Mouse (Mus musculus) cerebellum, adult 9-11 months (tissue): ENCODE results near the gene Zfp14.

Source experiments
- DNase-seq: peaks from one replicate; pipeline ENCODE4 v3.0.0; 2022

Gene Zfp14

GRCm38 (mm10) chr7:30027331-30027730 lies 23.8 kb downstream of the Zfp14 start:
- DNase-seq: no peak

- DNase-seq: no peak
These were observed 25.8 kb downstream of the Zfp14 start for GRCm38 (mm10) chr7:30025358-30025757.

GRCm38 (mm10) chr7:30023800-30024199 lies 27.4 kb downstream of the Zfp14 start:
- DNase-seq: no peak

DNA sequence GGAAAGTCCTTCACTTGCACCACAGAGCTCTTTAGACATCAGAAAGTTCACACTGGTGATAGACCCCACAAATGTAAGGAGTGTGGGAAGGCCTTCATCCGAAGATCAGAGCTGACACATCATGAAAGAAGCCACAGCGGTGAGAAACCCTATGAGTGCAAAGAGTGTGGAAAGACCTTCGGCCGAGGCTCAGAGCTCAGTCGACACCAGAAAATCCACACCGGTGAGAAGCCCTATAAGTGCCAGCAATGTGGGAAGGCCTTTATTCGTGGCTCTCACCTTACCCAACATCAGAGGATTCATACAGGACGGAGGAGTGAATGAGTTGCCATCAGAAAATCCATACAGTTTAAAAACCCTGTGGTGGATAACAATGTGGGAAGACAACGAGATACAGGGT lies 27.9 kb downstream of the Zfp14 start:
- no peak for DNase-seq

GRCm38 (mm10) chr7:30019543-30019942 lies 31.6 kb downstream of the Zfp14 start:
- no peak for DNase-seq

DNA sequence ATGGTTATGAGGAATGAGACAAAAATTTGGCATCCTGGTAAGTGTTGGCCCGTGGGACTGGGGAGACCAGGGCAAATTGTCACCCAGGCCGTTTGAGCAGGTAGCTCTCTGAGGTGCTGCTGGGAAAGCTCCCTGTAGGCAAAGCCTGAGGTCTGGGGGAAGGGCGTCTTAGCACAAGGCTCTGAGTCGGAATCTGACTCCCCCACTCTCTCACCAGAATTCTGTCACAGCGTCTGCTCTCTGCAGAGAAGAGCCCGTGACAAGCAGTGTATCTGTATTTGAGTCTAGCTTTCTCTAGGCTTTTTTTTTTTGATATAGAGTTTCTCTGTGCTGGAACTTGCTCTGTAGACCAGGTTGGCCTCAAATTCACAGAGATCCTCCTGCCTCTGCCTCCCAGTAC lies 34.0 kb downstream of the Zfp14 start:
- DNase-seq: no peak

- peak; percentile 33 for DNase-seq
These were observed 38.2 kb downstream of the Zfp14 start for GRCm38 (mm10) chr7:30012956-30013363.

GRCm38 (mm10) chr7:30010551-30011195 lies 40.5 kb downstream of the Zfp14 start:
- no peak for DNase-seq

GRCm38 (mm10) chr7:30009321-30010085 lies 41.7 kb downstream of the Zfp14 start:
- no peak for DNase-seq

DNA sequence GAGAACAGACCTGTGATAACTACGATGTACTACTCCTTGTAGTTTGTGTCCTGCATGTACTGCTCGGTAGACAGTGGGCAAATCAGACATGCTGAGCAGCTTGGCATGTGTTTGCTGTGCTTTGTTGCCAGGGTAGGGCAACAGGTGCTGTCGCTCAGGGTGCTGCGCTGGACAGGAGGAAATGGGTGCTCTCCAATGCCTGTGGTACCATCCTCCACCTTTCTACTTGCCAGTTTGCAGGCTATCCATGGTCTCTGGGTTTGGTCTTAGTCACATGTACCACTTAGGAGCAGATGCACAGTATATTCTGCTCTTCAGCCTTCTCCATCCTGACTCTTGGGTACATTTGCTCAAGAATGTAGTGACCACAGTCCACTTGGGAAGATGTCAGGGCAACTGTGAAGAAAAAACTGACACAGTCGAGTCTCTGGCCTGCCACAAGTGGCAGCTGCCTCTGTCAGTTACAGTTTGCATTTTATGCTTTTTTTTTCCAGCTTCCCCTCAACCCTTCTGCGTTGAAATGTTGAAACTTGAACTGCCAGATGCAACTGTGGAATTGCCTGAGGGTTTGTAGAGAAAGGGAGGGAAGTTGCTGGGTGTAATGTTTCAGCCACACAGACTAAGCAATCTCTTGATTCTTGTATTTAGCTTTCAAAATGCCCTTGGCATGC lies 43.0 kb downstream of the Zfp14 start:
- no peak for DNase-seq

DNA sequence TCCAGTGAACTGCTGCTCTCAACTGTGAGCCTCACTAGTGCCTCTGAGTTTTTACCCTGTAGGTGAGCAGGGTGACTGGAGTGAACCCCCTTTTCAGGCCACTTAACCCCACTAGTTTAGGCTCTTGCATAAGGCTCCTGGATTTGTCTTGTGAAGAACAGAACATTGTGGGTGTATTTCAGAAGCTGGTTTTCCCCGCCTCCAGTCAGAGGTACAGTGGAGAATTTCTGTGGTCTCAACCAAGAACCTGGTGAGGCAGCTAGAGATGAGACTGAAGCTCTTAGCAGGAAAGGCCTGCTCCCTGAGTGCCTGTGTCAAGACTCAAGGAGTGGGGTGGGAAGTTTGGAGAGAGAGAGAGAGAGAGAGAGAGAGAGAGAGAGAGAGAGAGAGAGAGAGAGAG lies 43.6 kb downstream of the Zfp14 start:
- DNase-seq: no peak

DNA sequence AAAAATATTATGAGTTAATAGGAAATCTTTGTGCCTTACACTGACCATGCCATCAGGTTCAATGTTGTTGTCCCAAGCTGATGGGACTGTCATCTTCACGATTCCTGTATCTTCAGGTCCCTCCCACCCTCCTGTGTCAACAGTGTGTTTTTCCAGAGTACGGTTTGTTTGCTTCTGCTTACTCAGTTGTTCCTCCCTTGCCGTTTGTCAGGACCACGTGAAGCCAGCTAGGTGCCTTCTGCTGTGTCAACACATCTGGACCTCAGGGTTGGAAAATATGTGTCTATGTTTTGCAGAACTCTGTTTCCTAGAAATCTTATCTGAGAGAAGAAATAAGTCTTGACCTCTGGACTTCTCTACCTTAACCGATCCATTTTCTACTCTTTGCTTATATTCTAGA lies 50.6 kb downstream of the Zfp14 start:
- no peak for DNase-seq

- no peak for DNase-seq
These were observed 56.0 kb downstream of the Zfp14 start for GRCm38 (mm10) chr7:29995134-29995533.

DNA sequence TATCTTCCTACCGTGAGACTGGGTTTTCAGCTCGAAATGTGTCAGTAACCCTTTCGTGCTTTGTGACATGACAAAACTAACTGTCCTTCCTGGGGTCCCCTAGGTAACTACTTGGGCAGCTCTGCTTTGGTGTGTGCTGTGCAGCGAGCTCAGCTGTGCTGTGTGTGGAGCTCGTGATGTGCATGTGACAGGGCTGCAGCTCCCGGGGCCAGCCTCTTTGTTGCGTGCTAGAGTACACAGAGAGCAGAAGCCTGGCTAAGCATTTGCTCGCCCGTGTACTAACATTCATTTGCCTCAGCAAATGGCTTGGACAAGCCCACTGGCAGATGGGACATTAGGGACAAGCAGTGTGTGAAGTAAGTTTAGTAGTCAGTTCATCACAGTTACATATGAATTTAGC lies 57.8 kb downstream of the Zfp14 start:
- no peak for DNase-seq

DNA sequence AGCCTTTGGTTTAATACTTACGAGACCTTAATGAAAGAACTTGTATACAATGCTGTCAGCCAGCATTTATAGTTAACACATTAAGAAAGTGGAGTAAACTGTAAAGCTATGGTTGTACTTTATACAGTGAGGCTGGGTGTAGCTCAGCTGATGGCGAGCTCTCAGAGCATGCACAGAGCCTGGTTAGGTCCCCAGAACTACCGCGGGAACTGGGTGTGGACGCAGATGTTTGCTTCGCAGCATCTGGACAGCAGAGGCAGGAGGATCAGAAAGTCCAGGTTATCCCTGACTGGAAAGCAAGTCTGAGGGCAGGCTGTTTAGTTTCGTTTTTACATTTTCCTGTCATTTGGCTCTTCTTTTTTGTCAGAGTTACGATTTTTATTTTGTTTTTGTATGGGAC lies 58.5 kb downstream of the Zfp14 start:
- no peak for DNase-seq

- DNase-seq: no peak
These were observed 62.1 kb downstream of the Zfp14 start for GRCm38 (mm10) chr7:29989031-29989430.

DNA sequence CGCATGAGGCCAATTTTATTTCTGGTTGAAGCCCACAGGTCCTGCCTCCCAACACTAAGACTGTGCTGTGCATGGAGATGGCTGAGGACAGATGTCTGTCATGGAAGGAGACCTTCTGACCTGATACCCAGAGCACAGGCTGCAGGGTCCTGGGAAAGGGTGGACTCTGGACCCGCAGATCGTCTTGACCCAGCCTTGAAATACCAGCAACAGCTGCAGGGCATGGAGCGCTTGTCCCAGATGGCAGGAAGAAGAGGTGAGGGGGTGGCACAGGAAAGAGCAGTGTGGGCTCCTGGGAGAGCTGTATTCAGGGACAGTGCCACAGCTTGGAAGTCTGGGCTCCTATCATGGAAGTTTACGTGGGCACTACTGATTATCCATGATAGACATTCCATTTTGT lies 63.6 kb downstream of the Zfp14 start:
- DNase-seq: no peak
